Mouse (Mus musculus) C2C12 (cell line): ENCODE data around the gene Ddx10.

Source experiments
- CTCF ChIP-seq: IDR thresholded peaks from one replicate; pipeline ENCODE4 v1.5.1; 2011; ENCODE audit not compliant: control insufficient read depth, insufficient read depth, insufficient read length
- MAX ChIP-seq: IDR thresholded peaks from one replicate; pipeline ENCODE4 v1.6.1; 2011; ENCODE audit warnings: mild to moderate bottlenecking, control low read depth
- MYOG ChIP-seq: IDR thresholded peaks from one replicate; pipeline ENCODE4 v1.6.1; 2011; ENCODE audit not compliant: control insufficient read depth, insufficient read length; ENCODE audit errors: extremely low read depth
- USF1 ChIP-seq: IDR thresholded peaks from one replicate; pipeline ENCODE4 v1.6.1; 2011; ENCODE audit warnings: low read depth, mild to moderate bottlenecking, control low read depth, moderate library complexity

DNA sequence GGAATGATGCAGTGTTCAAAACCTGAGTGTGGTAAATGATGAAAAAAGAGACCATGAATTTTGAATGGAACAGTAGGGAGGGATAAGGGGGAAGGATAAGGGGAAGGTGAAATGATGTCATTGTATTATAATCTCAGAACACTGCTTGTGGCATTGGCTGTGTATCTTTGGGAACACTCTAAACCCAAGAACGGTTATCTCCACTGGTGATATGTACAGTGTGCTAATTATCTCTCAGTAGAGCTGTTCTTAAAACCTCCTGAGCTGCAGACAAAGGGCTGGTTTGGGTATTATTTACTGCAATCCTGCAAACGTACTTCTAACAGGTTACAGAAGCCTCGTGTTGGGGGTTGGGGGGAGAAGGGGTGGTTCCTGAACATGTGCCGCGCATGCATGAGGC lies 179.7 kb downstream of the Ddx10 start:
- TF ChIP-seq CTCF (no peak), USF1 (no peak), MAX (no peak), MYOG (no peak)
